Mouse (Mus musculus): ENCODE measurements at regions not wholly inside any gene's neighbourhood (a gene's known extent, or its start where the extent isn't known, plus 50 kb on each side); places are given as distances from the start of the nearest gene placed in this dataset.
A peak's percentile ranks its signal among the peaks of the same experiment; 100 is the strongest.
"Not testable (repeated sequence)": the region's sequence is repeated elsewhere in the genome, so short reads cannot be mapped to it uniquely, and the experiment has no call there.

DNA sequence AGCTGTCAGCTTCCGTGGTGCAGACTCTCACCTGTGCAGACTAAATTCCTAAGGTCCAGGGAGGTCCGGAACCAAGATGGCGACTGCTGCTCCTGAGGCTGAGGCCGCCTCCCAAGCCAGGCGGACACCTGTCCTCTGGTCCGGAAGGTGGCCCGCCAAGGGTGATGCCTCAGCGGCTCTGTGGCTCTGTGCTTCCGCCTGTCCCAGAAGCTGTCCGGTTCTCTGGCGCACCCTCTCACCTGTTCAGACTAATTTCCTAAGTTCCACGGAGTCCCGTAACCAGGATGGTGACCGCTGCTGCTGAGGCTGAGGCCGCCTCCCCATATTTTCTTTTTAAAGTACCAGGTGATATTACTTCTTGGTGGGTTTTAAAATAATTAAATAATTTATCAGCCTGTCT is 65.4 kb upstream of the B3galnt2 start:
- not testable (repeated sequence) for DNase-seq (ENCODE audit: low read depth, low spot score)

DNA sequence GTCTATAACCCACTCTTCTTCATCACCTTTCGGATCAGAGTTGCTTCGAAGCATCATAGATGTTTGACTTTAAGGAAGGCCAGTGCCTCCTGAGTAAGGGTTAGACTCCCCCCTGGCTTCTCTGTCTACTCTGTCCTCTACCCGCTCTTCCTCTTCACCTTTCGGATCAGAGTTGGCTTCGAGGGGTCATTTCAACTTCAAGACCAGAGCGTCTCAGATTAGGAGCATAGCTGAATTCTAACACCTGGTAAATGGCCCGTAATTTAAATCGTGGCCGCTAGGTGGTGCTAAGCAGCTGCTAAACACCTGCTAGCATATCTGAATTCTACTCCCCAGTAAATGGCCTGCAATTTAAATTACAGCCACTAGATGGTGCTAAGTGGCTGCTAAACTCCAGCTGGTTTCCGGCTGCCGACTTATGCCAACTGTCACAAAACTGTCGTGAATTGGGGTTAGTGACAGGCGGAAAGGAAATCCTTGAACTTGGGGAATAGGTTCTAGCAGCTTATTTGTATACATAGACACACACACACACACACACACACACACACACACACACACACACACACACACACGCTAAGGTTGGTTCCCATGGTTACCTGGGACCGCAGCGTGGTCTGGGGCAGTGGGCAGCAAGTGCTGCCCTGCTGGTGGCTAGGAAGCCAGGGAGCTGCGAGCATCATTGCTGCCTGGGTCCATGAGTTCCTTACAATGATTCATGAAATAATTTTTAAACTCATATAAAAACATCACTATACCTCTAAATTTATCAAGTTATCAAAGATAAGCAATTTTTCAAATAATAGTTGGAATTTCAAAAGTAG is 64.8 kb upstream of the B3galnt2 start:
- DNase-seq (ENCODE audit: low read depth, low spot score): peak; percentile 100

DNA sequence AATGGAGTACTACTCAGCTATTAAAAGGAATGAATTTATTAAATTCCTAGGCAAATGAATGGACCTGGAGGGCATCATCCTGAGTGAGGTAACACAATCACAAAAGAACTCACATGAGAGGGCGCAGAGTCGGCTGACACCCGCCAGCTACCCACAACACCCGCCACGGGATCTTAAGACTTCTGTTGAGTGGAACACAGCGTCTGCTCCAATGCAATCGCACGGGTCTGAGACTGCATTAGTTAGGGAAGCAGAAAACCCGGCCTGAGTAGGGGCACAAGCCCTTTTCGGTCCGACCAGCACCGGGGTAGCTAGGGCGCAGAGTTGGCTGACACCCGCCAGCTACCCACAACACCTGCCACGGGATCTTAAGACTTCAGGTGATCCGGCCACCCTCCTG is 52.1 kb upstream of the B3galnt2 start:
- not testable (repeated sequence) for DNase-seq (ENCODE audit: low read depth, low spot score)
